Mouse (Mus musculus): Measurements from ENCODE around the gene Kcna6.

Kcna6 gene

GRCm38 (mm10) chr6:126735806-126736205, 4.7 kb downstream of the Kcna6 start:
- CTCF ChIA-PET, result no interaction called here

- CTCF ChIA-PET, result no interaction called here
Measured at GRCm38 (mm10) chr6:126732645-126733044, 7.8 kb downstream of the Kcna6 start.

- CTCF ChIA-PET, result no interaction called here
Measured at GRCm38 (mm10) chr6:126728803-126729202, 11.7 kb downstream of the Kcna6 start.

- CTCF ChIA-PET, result no interaction called here
Measured at GRCm38 (mm10) chr6:126718423-126719087, 21.9 kb downstream of the Kcna6 start.

GRCm38 (mm10) chr6:126712531-126712930, 27.9 kb downstream of the Kcna6 start:
- CTCF ChIA-PET, result no interaction called here

- CTCF ChIA-PET, result no interaction called here
Measured at GRCm38 (mm10) chr6:126705936-126706335, 34.5 kb downstream of the Kcna6 start.

- CTCF ChIA-PET, result interaction anchor here (0.7 kb wide), 1 partner anchor 17 kb away, joined by 6 read pairs; no protein-coding TSS in a partner anchor
Measured at GRCm38 (mm10) chr6:126704430-126704829, 36.0 kb downstream of the Kcna6 start.

- CTCF ChIA-PET, result interaction anchor here (0.7 kb wide), 2 partner anchors 155 to 1510 kb away, joined by 3 read pairs; no protein-coding TSS in a partner anchor
Measured at GRCm38 (mm10) chr6:126702116-126702515, 38.4 kb downstream of the Kcna6 start.

GRCm38 (mm10) chr6:126701196-126701595, 39.3 kb downstream of the Kcna6 start:
- CTCF ChIA-PET, result interaction anchor here (0.7 kb wide), 1 partner anchor 156 kb away, joined by 3 read pairs; no protein-coding TSS in a partner anchor

- CTCF ChIA-PET, result interaction anchor here (0.7 kb wide), 1 partner anchor 26 kb away, joined by 7 read pairs; no protein-coding TSS in a partner anchor
Measured at GRCm38 (mm10) chr6:126699995-126700394, 40.5 kb downstream of the Kcna6 start.

- CTCF ChIA-PET, result no interaction called here
Measured at GRCm38 (mm10) chr6:126687120-126687519, 53.4 kb downstream of the Kcna6 start.

- CTCF ChIA-PET, result no interaction called here
Measured at GRCm38 (mm10) chr6:126685135-126685534, 55.3 kb downstream of the Kcna6 start.

GRCm38 (mm10) chr6:126678961-126679360, 61.5 kb downstream of the Kcna6 start:
- CTCF ChIA-PET, result no interaction called here

- CTCF ChIA-PET, result no interaction called here
Measured at GRCm38 (mm10) chr6:126667001-126667400, 73.5 kb downstream of the Kcna6 start.

- CTCF ChIA-PET, result no interaction called here
Measured at GRCm38 (mm10) chr6:126666091-126666490, 74.4 kb downstream of the Kcna6 start.

GRCm38 (mm10) chr6:126664569-126664968, 75.9 kb downstream of the Kcna6 start:
- CTCF ChIA-PET, result no interaction called here

Data from spleen, embryonic (tissue).